Mouse (Mus musculus) erythroblast, embryonic 14.5 days (primary cell): Measurements from ENCODE around the gene Vmn1r64. TPM values are rescaled to one million over a fixed set of nuclear protein-coding genes. Genes with fewer than 3 reads are reported as not detected.
"Not testable (repeated sequence)": the region's sequence is repeated elsewhere in the genome, so short reads cannot be mapped to it uniquely, and the experiment has no call there.

Experiments
- H3K27me3 ChIP-seq: 2 replicates; pipeline ENCODE4 v1.6.1; 2012; ENCODE audit warnings: inconsistent platforms; ENCODE audit not compliant: control insufficient read depth
- H3K36me3 ChIP-seq: 2 replicates; pipeline ENCODE4 v1.6.1; 2012; ENCODE audit warnings: mild to moderate bottlenecking, inconsistent platforms; ENCODE audit not compliant: control insufficient read depth
- H3K4me1 ChIP-seq: 2 replicates; pipeline ENCODE4 v1.6.1; 2012; ENCODE audit warnings: inconsistent platforms; ENCODE audit not compliant: control insufficient read depth
- H3K4me3 ChIP-seq: replicated peaks from 2 replicates; pipeline ENCODE3; 2012; ENCODE audit warnings: moderate library complexity, mild to moderate bottlenecking, inconsistent platforms
- H3K9me3 ChIP-seq: 2 replicates; pipeline ENCODE4 v1.6.1; 2012; ENCODE audit warnings: low read length, inconsistent platforms, mixed read lengths; ENCODE audit not compliant: control insufficient read depth
- GATA1 ChIP-seq: IDR thresholded peaks from 2 replicates; pipeline ENCODE4 v1.6.1; 2012; ENCODE audit warnings: low read length, inconsistent platforms, mixed read lengths
- TAL1 ChIP-seq: IDR thresholded peaks from 3 replicates; pipeline ENCODE4 v1.6.1; 2012; ENCODE audit warnings: low read length, inconsistent platforms, mixed read lengths
- polyA plus RNA-seq: library from polyadenylated mRNA; stranded (reverse); fragments of >175 nt; gene quantifications from 2 replicates; pipeline ENCODE4 v1.2.3, GENCODE M21; 2012

Vmn1r64 gene
- polyA plus RNA-seq = not detected in 2 replicates

- Histone ChIP-seq H3K9me3 (no peaks in the 10 kb centered on the region; the same call in none of the 2 replicates), H3K4me1 (no peaks in the 10 kb centered on the region), H3K27me3 (no peaks in the 10 kb centered on the region), H3K36me3 (no peaks in the 10 kb centered on the region), H3K4me3 (no peak within 1 kb of the TSS)
- TF ChIP-seq TAL1 (no peak), GATA1 (no peak)
Observed at GRCm38 (mm10) chr7:5884442-5884841, at the start of gene Vmn1r64. Vmn1r64 (minus strand) TSS chr7:5884542.

- H3K9me3 ChIP-seq = peaks cover 21% of the 10 kb centered on the region
- H3K4me3 ChIP-seq = no peak overlapping the region
- no peak for TF ChIP-seq TAL1
- no peak for TF ChIP-seq GATA1
- H3K36me3 ChIP-seq = no peaks in the 10 kb centered on the region
- no peaks in the 10 kb centered on the region for H3K27me3 ChIP-seq
- H3K4me1 ChIP-seq = no peaks in the 10 kb centered on the region
Observed at GRCm38 (mm10) chr7:5899238-5899637, 14.9 kb upstream of the Vmn1r64 start.

- not testable (repeated sequence) for H3K27me3 ChIP-seq, H3K4me3 ChIP-seq, H3K4me1 ChIP-seq, H3K36me3 ChIP-seq
- peaks cover 15% of the 10 kb centered on the region for H3K9me3 ChIP-seq
Observed at GRCm38 (mm10) chr7:5897245-5897644, 12.9 kb upstream of the Vmn1r64 start.

Other genes with a start within 250 kb of the Vmn1r64 start
- not detected in 2 replicates for gene Vmn1r62, start 210.9 kb downstream of the Vmn1r64 start, polyA plus RNA-seq
- not detected in 2 replicates for gene Vmn1r63, start 79.1 kb downstream of the Vmn1r64 start, polyA plus RNA-seq
- gene Vmn1r65, start 126.5 kb upstream of the Vmn1r64 start, polyA plus RNA-seq = not detected in 2 replicates
- gene Nlrp4c, start 160.6 kb upstream of the Vmn1r64 start, polyA plus RNA-seq = not detected in 2 replicates